Mouse (Mus musculus) layer of hippocampus, adult 9-11 months (tissue): ENCODE results near the gene Taf1c.

Experiments
- DNase-seq: peaks from one replicate; pipeline ENCODE4 v3.0.0; 2022

Taf1c gene

GRCm38 (mm10) chr8:119622555-119622954 is 17.5 kb upstream of the Taf1c start:
- DNase-seq: no peak

GRCm38 (mm10) chr8:119620848-119621465 is 15.9 kb upstream of the Taf1c start:
- no peak for DNase-seq

- DNase-seq: no peak
Observed at GRCm38 (mm10) chr8:119620116-119620840, 15.3 kb upstream of the Taf1c start.

GRCm38 (mm10) chr8:119618887-119619286 is 13.9 kb upstream of the Taf1c start:
- no peak for DNase-seq

- DNase-seq: no peak
Observed at GRCm38 (mm10) chr8:119617586-119617985, 12.6 kb upstream of the Taf1c start.

- DNase-seq: no peak
Observed at GRCm38 (mm10) chr8:119616811-119617210, 11.8 kb upstream of the Taf1c start.

- DNase-seq: no peak
Observed at GRCm38 (mm10) chr8:119616358-119616757, 11.3 kb upstream of the Taf1c start.

GRCm38 (mm10) chr8:119615096-119615495 is 10.1 kb upstream of the Taf1c start:
- no peak for DNase-seq

- DNase-seq: no peak
Observed at GRCm38 (mm10) chr8:119612471-119612870, 7.4 kb upstream of the Taf1c start, which contains the start of gene Adad2. TSS of gene Adad2 (plus strand) at chr8:119612747.

GRCm38 (mm10) chr8:119606224-119606623 is 1.2 kb upstream of the Taf1c start:
- no peak for DNase-seq

- no peak for DNase-seq
Observed at GRCm38 (mm10) chr8:119604398-119604803, 621 bp downstream of the Taf1c start.

- DNase-seq: no peak
Observed at GRCm38 (mm10) chr8:119603771-119604170, 1.3 kb downstream of the Taf1c start.

GRCm38 (mm10) chr8:119591456-119591855 is 13.6 kb downstream of the Taf1c start:
- DNase-seq: no peak

- no peak for DNase-seq
Observed at GRCm38 (mm10) chr8:119590348-119590747, 14.7 kb downstream of the Taf1c start.

GRCm38 (mm10) chr8:119588844-119589243 is 16.2 kb downstream of the Taf1c start:
- DNase-seq: no peak

GRCm38 (mm10) chr8:119588321-119588720 is 16.7 kb downstream of the Taf1c start:
- no peak for DNase-seq

- DNase-seq: no peak
Observed at GRCm38 (mm10) chr8:119585901-119586300, 19.1 kb downstream of the Taf1c start.

GRCm38 (mm10) chr8:119580441-119581161 is 24.4 kb downstream of the Taf1c start:
- no peak for DNase-seq

GRCm38 (mm10) chr8:119579096-119579495 is 25.9 kb downstream of the Taf1c start:
- no peak for DNase-seq

- DNase-seq: no peak
Observed at GRCm38 (mm10) chr8:119575366-119575726, 29.7 kb downstream of the Taf1c start.

GRCm38 (mm10) chr8:119574437-119575365 is 30.3 kb downstream of the Taf1c start, which contains the start of the genes Hsdl1 and Dnaaf1:
TSS of gene Hsdl1 (minus strand) at chr8:119575183.
TSS of gene Dnaaf1 (plus strand) at chr8:119575235.
- peak; percentile 92 for DNase-seq

- DNase-seq: no peak
Observed at GRCm38 (mm10) chr8:119572411-119572810, 32.6 kb downstream of the Taf1c start.

GRCm38 (mm10) chr8:119571135-119571534 is 33.9 kb downstream of the Taf1c start:
- no peak for DNase-seq
